Mouse (Mus musculus) CH12.LX (cell line): Measurements from ENCODE around the gene Prr19. TPM values are rescaled to one million over a fixed set of nuclear protein-coding genes. Genes with fewer than 3 reads are reported as not detected.

Experiments used
- DNase-seq: peaks from one replicate; pipeline ENCODE4 v3.0.0-alpha.2; 2013; ENCODE audit errors: extremely low read depth
- H3K27ac ChIP-seq: 2 replicates; pipeline ENCODE4 v1.5.1; 2012; ENCODE audit warnings: low read depth, mild to moderate bottlenecking, control low read depth, moderate library complexity; ENCODE audit not compliant: insufficient read depth
- H3K27me3 ChIP-seq: replicated peaks from 2 replicates; pipeline ENCODE3; 2012; ENCODE audit warnings: inconsistent platforms
- H3K36me3 ChIP-seq, 2 experiments: replicated peaks in 1 of 2; 2 replicates each; pipeline versions ENCODE3 to v1.6.1; 2012; ENCODE audit warnings: inconsistent platforms in 1 of 2, low read length in 1 of 2, mild to moderate bottlenecking in 1 of 2, mixed read lengths in 1 of 2, moderate library complexity in 1 of 2; ENCODE audit not compliant: control insufficient read depth in 1 of 2, insufficient read depth in 1 of 2
- H3K4me1 ChIP-seq, 2 experiments: 2 replicates each; pipeline ENCODE4 v1.6.1; 2012; ENCODE audit warnings: inconsistent platforms in 1 of 2, moderate library complexity in 1 of 2; ENCODE audit not compliant: insufficient read depth in 2 of 2, control insufficient read depth in 1 of 2
- H3K4me2 ChIP-seq: 2 replicates; pipeline ENCODE4 v1.6.1; 2012; ENCODE audit warnings: low read depth, mild to moderate bottlenecking, control low read depth; ENCODE audit not compliant: poor library complexity, insufficient read depth, severe bottlenecking
- H3K4me3 ChIP-seq, 3 experiments: fragments of 150-350 bp in 1 of 3; sonication (generic) in 1 of 3; replicated peaks in 1 of 3; 2 replicates each; pipeline versions ENCODE3 to v1.5.1; 2011 to 2012; ENCODE audit warnings: low read depth in 2 of 3, low read length in 2 of 3, mild to moderate bottlenecking in 2 of 3, moderate library complexity in 2 of 3, control low read depth in 1 of 3, improper control_type of control experiment in 1 of 3, inconsistent platforms in 1 of 3, mixed read lengths in 1 of 3; ENCODE audit not compliant: poor library complexity in 1 of 3
- H3K79me2 ChIP-seq: replicated peaks from 2 replicates; pipeline ENCODE4 v1.6.1; 2012; ENCODE audit warnings: mild to moderate bottlenecking, moderate library complexity; ENCODE audit not compliant: control insufficient read depth, poor library complexity, insufficient read depth, severe bottlenecking; ENCODE audit errors: extremely low read depth
- H3K9ac ChIP-seq: 2 replicates; pipeline ENCODE4 v1.6.1; 2012; ENCODE audit warnings: low read depth, mild to moderate bottlenecking, control low read depth, moderate library complexity; ENCODE audit not compliant: insufficient read depth
- H3K9me3 ChIP-seq: replicated peaks from 2 replicates; pipeline ENCODE3; 2012; ENCODE audit warnings: low read length, inconsistent platforms, mixed read lengths
- BHLHE40 ChIP-seq: IDR thresholded peaks from 2 replicates; pipeline ENCODE4 v1.6.1; 2011; ENCODE audit warnings: mild to moderate bottlenecking, low read depth, low read length, improper control_type of control experiment
- CHD1 ChIP-seq: IDR thresholded peaks from 2 replicates; pipeline ENCODE4 v1.6.1; 2012; ENCODE audit warnings: low read depth, low read length, improper control_type of control experiment, inconsistent platforms
- E2F4 ChIP-seq: IDR thresholded peaks from 2 replicates; pipeline ENCODE4 v1.6.1; 2011; ENCODE audit warnings: low read depth, low read length, improper control_type of control experiment; ENCODE audit not compliant: insufficient replicate concordance
- ELF1 ChIP-seq: IDR thresholded peaks from 2 replicates; pipeline ENCODE4 v1.6.1; 2014; ENCODE audit warnings: low read depth, mild to moderate bottlenecking, inconsistent platforms, low read length, improper control_type of control experiment
- EP300 ChIP-seq: IDR thresholded peaks from 2 replicates; pipeline ENCODE4 v1.6.1; 2011; ENCODE audit warnings: low read length, improper control_type of control experiment
- ETS1 ChIP-seq: conservative IDR thresholded peaks from 2 replicates; pipeline ENCODE4 v1.6.1; 2012; ENCODE audit warnings: low read depth, mild to moderate bottlenecking, inconsistent platforms, low read length, improper control_type of control experiment, moderate library complexity
- GABPA ChIP-seq: IDR thresholded peaks from 2 replicates; pipeline ENCODE4 v1.6.1; 2012; ENCODE audit warnings: low read depth, low read length, improper control_type of control experiment, inconsistent platforms; ENCODE audit not compliant: insufficient replicate concordance
- HCFC1 ChIP-seq: IDR thresholded peaks from 2 replicates; pipeline ENCODE4 v1.6.1; 2012; ENCODE audit warnings: low read depth, mild to moderate bottlenecking, inconsistent platforms, low read length, improper control_type of control experiment
- IRF4 ChIP-seq: IDR thresholded peaks from 2 replicates; pipeline ENCODE4 v1.6.1; 2014; ENCODE audit warnings: low read depth, mild to moderate bottlenecking, inconsistent platforms, low read length, improper control_type of control experiment
- JUN ChIP-seq: IDR thresholded peaks from 2 replicates; pipeline ENCODE4 v1.6.1; 2011; ENCODE audit warnings: low read depth, mild to moderate bottlenecking, low read length, improper control_type of control experiment, moderate library complexity; ENCODE audit not compliant: insufficient read depth
- JUND ChIP-seq: conservative IDR thresholded peaks from 2 replicates; pipeline ENCODE4 v1.6.1; 2011; ENCODE audit warnings: low read depth, low read length, improper control_type of control experiment
- KAT2A ChIP-seq: IDR thresholded peaks from 2 replicates; pipeline ENCODE4 v1.6.1; 2012; ENCODE audit warnings: low read length, improper control_type of control experiment, inconsistent platforms; ENCODE audit not compliant: insufficient replicate concordance
- MAFK ChIP-seq: IDR thresholded peaks from 2 replicates; pipeline ENCODE4 v1.6.1; 2011; ENCODE audit warnings: low read length, improper control_type of control experiment; ENCODE audit not compliant: insufficient replicate concordance
- MAX ChIP-seq: IDR thresholded peaks from 2 replicates; pipeline ENCODE4 v1.6.1; 2011; ENCODE audit warnings: low read length, improper control_type of control experiment
- MAZ ChIP-seq: IDR thresholded peaks from 2 replicates; pipeline ENCODE4 v1.6.1; 2012; ENCODE audit warnings: low read depth, mild to moderate bottlenecking, inconsistent platforms, low read length, improper control_type of control experiment, moderate library complexity
- MEF2A ChIP-seq: IDR thresholded peaks from 2 replicates; pipeline ENCODE4 v1.6.1; 2014; ENCODE audit warnings: low read depth, mild to moderate bottlenecking, inconsistent platforms, low read length, improper control_type of control experiment, borderline replicate concordance
- MXI1 ChIP-seq: IDR thresholded peaks from 2 replicates; pipeline ENCODE4 v1.6.1; 2011; ENCODE audit warnings: mild to moderate bottlenecking, low read depth, low read length, improper control_type of control experiment
- NELFE ChIP-seq: IDR thresholded peaks from 2 replicates; pipeline ENCODE4 v1.6.1; 2011; ENCODE audit warnings: low read depth, low read length, improper control_type of control experiment
- NRF1 ChIP-seq: IDR thresholded peaks from 2 replicates; pipeline ENCODE4 v1.6.1; 2014; ENCODE audit warnings: low read depth, mild to moderate bottlenecking, inconsistent platforms, low read length, improper control_type of control experiment, moderate library complexity
- PAX5 ChIP-seq: IDR thresholded peaks from 2 replicates; pipeline ENCODE4 v1.6.1; 2012; ENCODE audit warnings: low read length, inconsistent platforms, mixed read lengths
- POLR2A ChIP-seq: IDR thresholded peaks from 2 replicates; pipeline ENCODE4 v1.6.1; 2011; ENCODE audit warnings: low read depth, mild to moderate bottlenecking, improper control_type of control experiment, low read length
- POLR2AphosphoS2 ChIP-seq: IDR thresholded peaks from 2 replicates; pipeline ENCODE4 v1.6.1; 2011; ENCODE audit warnings: low read depth, low read length, improper control_type of control experiment
- RAD21 ChIP-seq: IDR thresholded peaks from 2 replicates; pipeline ENCODE4 v1.6.1; 2011; ENCODE audit warnings: low read depth, mild to moderate bottlenecking, low read length, improper control_type of control experiment, moderate library complexity
- SIN3A ChIP-seq: IDR thresholded peaks from 2 replicates; pipeline ENCODE4 v1.6.1; 2012; ENCODE audit warnings: low read length, improper control_type of control experiment, inconsistent platforms
- SMC3 ChIP-seq: IDR thresholded peaks from 2 replicates; pipeline ENCODE4 v1.6.1; 2011; ENCODE audit warnings: low read depth, low read length, improper control_type of control experiment
- UBTF ChIP-seq: IDR thresholded peaks from 2 replicates; pipeline ENCODE4 v1.6.1; 2012; ENCODE audit warnings: low read depth, mild to moderate bottlenecking, inconsistent platforms, low read length, improper control_type of control experiment, moderate library complexity
- USF2 ChIP-seq: conservative IDR thresholded peaks from 2 replicates; pipeline ENCODE4 v1.6.1; 2011; ENCODE audit warnings: low read depth, low read length, improper control_type of control experiment
- ZC3H11A ChIP-seq: IDR thresholded peaks from 2 replicates; pipeline ENCODE4 v1.6.1; 2012; ENCODE audit warnings: low read depth, mild to moderate bottlenecking, inconsistent platforms, low read length, improper control_type of control experiment
- ZNF384 ChIP-seq: IDR thresholded peaks from 2 replicates; pipeline ENCODE4 v1.6.1; 2012; ENCODE audit warnings: low read depth, low read length, improper control_type of control experiment, inconsistent platforms
- dilution Hi-C: fragments of 300-500 bp; cut with MboI; formaldehyde crosslinking; loops from 2 replicates; pipeline ENCODE4 v1.14.3; 2020; ENCODE audit warnings: low sequenced_read_pairs; ENCODE audit not compliant: extremely low pct_unique_long_range_greater_than_20kb, extremely low pct_ligation_motif_present
- in situ Hi-C: fragments of 300-500 bp; cut with MboI; formaldehyde crosslinking; loops from 3 replicates; pipeline ENCODE4 v1.14.3; 2019; ENCODE audit warnings: low sequenced_read_pairs, low pct_ligation_motif_present, low pct_unique_long_range_greater_than_20kb, mixed read lengths
- polyA plus RNA-seq: library from polyadenylated mRNA; unstranded; fragments of >175 nt; gene quantifications from 2 replicates; pipeline ENCODE4 v1.2.1, GENCODE M21; 2012; ENCODE audit warnings: low read depth; ENCODE audit not compliant: insufficient read length
- total RNA-seq, 2 experiments: library from RNA; depleted of rRNA; stranded (reverse); fragments of 300-350 nt in 1 of 2; fragments of >200 nt in 1 of 2; gene quantifications; 2 replicates each; pipeline ENCODE4 v1.2.3; 2012 to 2014

Prr19 gene
- total and polyA plus RNA-seq, 3 experiments: not detected

- dilution Hi-C loops: no loop called here
- DNase-seq: no peak
These were observed 4.2 kb upstream of the Prr19 start for GRCm38 (mm10) chr7:25296945-25297453.

GRCm38 (mm10) chr7:25297454-25298325, 3.5 kb upstream of the Prr19 start, which contains the start of gene Pafah1b3:
Gene Pafah1b3, minus strand, starts transcription at chr7:25297986.
- Histone ChIP-seq H3K4me1 (peaks cover 17 to 54% of the 10 kb centered on the region in 2 experiments), H3K27me3 (peaks cover 7% of the 10 kb centered on the region), H3K4me2 (peak within 1 kb of the TSS; percentile 48), H3K36me3 (peaks cover 19% of the 10 kb centered on the region in 2 experiments), H3K4me3 (peak within 1 kb of the TSS; percentile 51 to 74 (median 64)), H3K27ac (peak within 1 kb of the TSS; percentile 56), H3K9ac (peak within 1 kb of the TSS; percentile 42), H3K79me2 (no peaks in the 10 kb centered on the region), H3K9me3 (no peaks in the 10 kb centered on the region)
- in situ Hi-C loops (no loop called here), dilution Hi-C loops (no loop called here)
- no peak for DNase-seq
- TF ChIP-seq JUN (no peak), GABPA (no peak), NELFE (0 out of 2 replicates have a peak, but pooled peaks have one; percentile 11), ETS1 (no peak), ELF1 (0 out of 2 replicates have a peak, but pooled peaks have one; percentile 35), BHLHE40 (peak; percentile 30; the same call in 1 of the 2 replicates), HCFC1 (peak; percentile 52; the same call in 1 of the 2 replicates), MAX (no peak), USF2 (no peak), UBTF (no peak), ZC3H11A (no peak), POLR2A (peak; percentile 25; the same call in 1 of the 2 replicates), SMC3 (peak; percentile 27), PAX5 (no peak), POLR2AphosphoS2 (no peak), RAD21 (peak; percentile 28), MAFK (no peak), JUND (no peak), KAT2A (no peak), E2F4 (no peak), EP300 (no peak), MAZ (no peak), SIN3A (no peak; the same call in 1 of the 2 replicates), MEF2A (no peak; the same call in 1 of the 2 replicates), ZNF384 (no peak), MXI1 (peak; percentile 31; the same call in 1 of the 2 replicates), CHD1 (peak; percentile 96)

More at GRCm38 (mm10) chr7:25296945-25297453, 4.2 kb upstream of the Prr19 start:
- Histone ChIP-seq H3K27me3 (no peaks in the 10 kb centered on the region), H3K27ac (0 out of 2 replicates have a peak overlapping the region, but pooled peaks have one; percentile 56), H3K9me3 (no peaks in the 10 kb centered on the region), H3K4me2 (peak overlapping the region; percentile 48; the same call in 1 of the 2 replicates), H3K9ac (peak overlapping the region; percentile 42; the same call in 1 of the 2 replicates), H3K4me1 (peaks cover 17 to 54% of the 10 kb centered on the region in 2 experiments), H3K36me3 (peaks cover 25 to 26% of the 10 kb centered on the region in 2 experiments), H3K79me2 (no peaks in the 10 kb centered on the region), H3K4me3 (peak overlapping the region; percentile 51 to 74 (median 64))
- in situ Hi-C loops: no loop called here
- TF ChIP-seq PAX5 (no peak), MXI1 (peak; percentile 53; the same call in 1 of the 2 replicates), IRF4 (no peak), NRF1 (peak; percentile 38; the same call in 1 of the 2 replicates), JUND (no peak), GABPA (no peak), SIN3A (no peak)
